Mouse (Mus musculus) cerebellum, adult 2 months (tissue): ENCODE data around the gene Rpl14.

ENCODE experiments used
- CTCF ChIP-seq: fragments of 200-500 bp; IDR thresholded peaks from 2 replicates; pipeline ENCODE4 v1.5.1; 2011; ENCODE audit warnings: low read depth, mild to moderate bottlenecking, control low read depth, low read length, moderate library complexity, borderline replicate concordance; ENCODE audit not compliant: insufficient read depth
- POLR2A ChIP-seq: fragments of 200-500 bp; IDR thresholded peaks from 2 replicates; pipeline ENCODE4 v1.6.1; 2011; ENCODE audit warnings: low read length, control low read depth, borderline replicate concordance; ENCODE audit not compliant: insufficient read depth

DNA sequence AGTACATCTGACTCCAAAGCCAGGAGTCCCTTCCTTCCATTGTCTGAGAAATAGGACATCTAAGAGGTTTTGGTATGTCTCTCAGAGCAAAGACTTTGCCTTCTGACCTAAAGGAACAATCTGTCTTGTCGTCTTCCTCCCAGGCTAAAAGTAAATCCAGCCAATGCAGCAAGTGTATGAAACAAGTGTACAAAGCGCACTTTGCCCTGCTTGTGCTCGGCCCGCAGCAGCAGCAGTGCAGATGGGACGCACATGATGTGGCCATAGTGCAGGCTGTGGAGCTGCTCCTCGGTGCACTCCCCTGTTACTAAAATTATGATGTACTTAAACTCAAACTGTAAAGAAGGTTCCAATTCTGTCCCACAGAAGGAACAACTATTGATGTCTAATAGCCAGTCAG is 46.9 kb downstream of the Rpl14 start:
- no peak for TF ChIP-seq CTCF
- no peak for TF ChIP-seq POLR2A
